9 mouse cellular contexts compared by ENCODE assay signal in the genomic region with DNA sequence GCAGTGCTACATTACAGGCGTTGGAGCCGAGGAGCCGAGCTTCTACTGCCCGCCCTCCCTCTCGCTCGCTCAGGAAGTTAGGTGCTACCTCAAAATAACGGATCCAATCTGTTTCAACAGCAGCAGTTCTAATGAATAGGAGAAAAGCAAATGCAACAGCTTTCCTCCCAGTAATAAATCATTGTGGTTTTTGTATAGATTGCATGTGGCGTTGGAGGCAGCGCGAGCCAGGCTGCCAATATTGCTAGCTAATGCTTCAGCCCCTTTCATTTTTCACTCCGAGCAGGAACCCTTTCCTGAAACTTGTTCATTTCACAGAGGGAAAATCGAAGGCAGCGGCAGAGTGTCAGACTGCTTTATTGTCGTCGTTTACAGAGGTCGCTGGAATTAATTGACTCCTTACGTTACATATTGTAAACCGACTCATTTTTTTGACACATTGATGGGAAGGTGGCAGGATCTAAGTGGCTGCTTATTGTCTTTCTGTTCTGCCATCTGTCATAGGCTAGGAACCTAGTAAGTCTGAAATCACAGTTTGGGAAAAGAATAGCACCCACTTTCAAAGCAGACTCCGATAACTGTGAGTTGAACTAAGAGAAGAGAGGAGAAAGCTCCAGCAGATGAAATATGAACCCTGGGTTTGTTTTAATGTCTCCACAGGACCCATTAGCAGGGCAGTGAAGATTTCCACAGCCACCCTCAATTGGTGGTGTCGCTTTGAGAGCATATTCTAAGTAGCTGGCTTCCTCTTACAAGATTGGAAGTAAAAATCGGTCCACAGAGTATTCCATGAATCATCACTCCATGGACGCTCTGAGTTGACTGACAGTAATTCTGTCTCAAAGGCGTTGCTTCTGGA. TPM values are rescaled to one million over a fixed set of nuclear protein-coding genes. Genes with fewer than 3 reads are reported as not detected.
DNase-seq lines count a peak whose midpoint lies in the region; ATAC-seq lines count a peak whose summit lies in the region.
"Had no signal": no experiment of that assay in that cellular context is flagged by ENCODE, and none has a peak within 500 bp of the region (broad histone marks: within the 10 kb centered on the region; RNA-seq: fewer than 3 reads in every experiment).

No protein-coding gene starts in this region.

- peak overlapping the region; percentile 46 for H3K4me2 ChIP-seq in kidney, embryonic 14.5 days (replicated peaks; ENCODE audit: low read depth, low read length)
- H3K4me2 ChIP-seq in midbrain, embryonic 14.5 days (ENCODE audit: low read length): peak overlapping the region; percentile 69

- H3K36me3 ChIP-seq in kidney, embryonic 14.5 days (ENCODE audit: control insufficient read depth, insufficient read depth, low read length): no peaks in the 10 kb centered on the region
- H3K36me3 ChIP-seq in forebrain, embryonic 10.5 days (replicated peaks): no peaks in the 10 kb centered on the region
- H3K36me3 ChIP-seq in midbrain, embryonic 14.5 days (ENCODE audit: control insufficient read depth, insufficient read depth, low read length): no peaks in the 10 kb centered on the region

- H3K4me3 ChIP-seq in kidney, embryonic 14.5 days (ENCODE audit: low read length): peak overlapping the region; percentile 33
- peak overlapping the region; percentile 50; the same call in 1 of the 2 replicates for H3K4me3 ChIP-seq in forebrain, embryonic 10.5 days
- peak overlapping the region; percentile 64 for H3K4me3 ChIP-seq in midbrain, embryonic 14.5 days (replicated peaks; ENCODE audit: low read depth, low read length)

- no peaks in the 10 kb centered on the region for H3K9me3 ChIP-seq in kidney, embryonic 14.5 days (ENCODE audit: control insufficient read depth, low read length)
- H3K9me3 ChIP-seq in forebrain, embryonic 10.5 days: no peaks in the 10 kb centered on the region
- no peaks in the 10 kb centered on the region for H3K9me3 ChIP-seq in midbrain, embryonic 14.5 days (ENCODE audit: control insufficient read depth, low read length)

- 15% methylated on average over 23 of the region's 23 CpGs for WGBS in kidney, embryonic 14.5 days
- 77% methylated on average over 23 of the region's 23 CpGs for WGBS in forebrain, embryonic 10.5 days
- 23% methylated on average over 23 of the region's 23 CpGs for WGBS in midbrain, embryonic 14.5 days

- no peak overlapping the region; the same call in 1 of the 2 replicates for H3K9ac ChIP-seq in kidney, embryonic 14.5 days (ENCODE audit: low read depth, low read length)
- peak overlapping the region; percentile 84 for H3K9ac ChIP-seq in midbrain, embryonic 14.5 days (replicated peaks; ENCODE audit: low read length)

- H3K27me3 ChIP-seq in kidney, embryonic 14.5 days (ENCODE audit: control insufficient read depth, insufficient read depth, low read length): peaks cover 4% of the 10 kb centered on the region; the same call in 1 of the 2 replicates
- peaks cover 7% of the 10 kb centered on the region; the same call in 1 of the 2 replicates for H3K27me3 ChIP-seq in forebrain, embryonic 10.5 days (ENCODE audit: poor library complexity, severe bottlenecking)
- no peaks in the 10 kb centered on the region for H3K27me3 ChIP-seq in midbrain, embryonic 14.5 days (ENCODE audit: control insufficient read depth, insufficient read depth, low read length)

- H3K27ac ChIP-seq in kidney, embryonic 14.5 days (ENCODE audit: low read depth, low read length): no peak overlapping the region
- no peak overlapping the region; the same call in 1 of the 2 replicates for H3K27ac ChIP-seq in forebrain, embryonic 10.5 days
- peak overlapping the region; percentile 93 for H3K27ac ChIP-seq in midbrain, embryonic 14.5 days (replicated peaks; ENCODE audit: low read depth, low read length)

- no peak for DNase-seq in kidney, adult 9 months
- DNase-seq in brain, adult 2 months (ENCODE audit: low read depth, low spot score): peak; percentile 80
- peak; percentile 14 for DNase-seq in forebrain, embryonic 10.5 days (ENCODE audit: extremely low spot score, low spot score)
- DNase-seq in layer of hippocampus, adult 8-10 months (ENCODE audit: low spot score in 2 of 2): peak; percentile 18 to 31
- DNase-seq in midbrain, embryonic 14.5 days: peak; percentile 67
- no peak for DNase-seq in thymus, postnatal 14 days
- DNase-seq in thymus, postnatal 10 days (ENCODE audit: low spot score in 2 of 2): no peak

- ATAC-seq in kidney, embryonic 14.5 days (ENCODE audit: low FRiP score, low TSS enrichment): no peak
- no peak for ATAC-seq in midbrain, embryonic 14.5 days (ENCODE audit: low FRiP score, low TSS enrichment)

- 0 out of 2 replicates have a peak, but pooled peaks cover 2% of the 10 kb centered on the region for H3K4me1 ChIP-seq in kidney, embryonic 14.5 days (ENCODE audit: control insufficient read depth, insufficient read depth, low read length)
- H3K4me1 ChIP-seq in forebrain, embryonic 10.5 days: peaks cover 38% of the 10 kb centered on the region
- H3K4me1 ChIP-seq in midbrain, embryonic 14.5 days (ENCODE audit: control insufficient read depth, insufficient read depth, low read length): peaks cover 17% of the 10 kb centered on the region

RNA-seq across cellular contexts. Expression of gene Lrrn3, which starts 2.4 kb away (rescaled TPM):
- 2.3 and 3.7 TPM in 2 replicates for polyA plus RNA-seq in kidney, embryonic 14.5 days (2014; fragmentation: Nextera tagmentation; extraction: Ambion mirVana)
- polyA plus RNA-seq in forebrain, embryonic 10.5 days (2016; fragmentation: Nextera tagmentation; extraction: Ambion mirVana): 5.2 and 6.3 TPM in 2 replicates
- total RNA-seq in layer of hippocampus, adult 8-10 months (2022): 10 to 100 TPM; 53.5 to 72.9 (median 62.5) TPM
- 105 and 118 TPM in 2 replicates for polyA plus RNA-seq in midbrain, embryonic 14.5 days (2014; fragmentation: Nextera tagmentation; extraction: Ambion mirVana)
- total RNA-seq: MEL had no signal

Comparison
In these comparisons a context has a peak if more than half of its experiments do, and no peak if none do; other contexts are left out.
1. DNase-seq: peak in brain, adult 2 months (single experiment), forebrain, embryonic 10.5 days (single experiment), layer of hippocampus, adult 8-10 months (2 of 2) and midbrain, embryonic 14.5 days (single experiment); none in kidney, adult 9 months (single experiment), thymus, postnatal 14 days (single experiment) and thymus, postnatal 10 days (0 of 2).
2. RNA of gene Lrrn3, which starts 2.4 kb away (polyA plus RNA-seq): 105 to 118 TPM in midbrain, embryonic 14.5 days; 5.2 to 6.3 TPM in forebrain, embryonic 10.5 days and 2.3 to 3.7 TPM in kidney, embryonic 14.5 days; every median in the first group is over 10 times any median in the second.
3. Peak in every context shown above with its lines, with median percentiles within 50 percentile points of each other: H3K4me3 ChIP-seq.